Mouse (Mus musculus): Measurements from ENCODE around the gene Hrh2.

The Hrh2 gene

DNA sequence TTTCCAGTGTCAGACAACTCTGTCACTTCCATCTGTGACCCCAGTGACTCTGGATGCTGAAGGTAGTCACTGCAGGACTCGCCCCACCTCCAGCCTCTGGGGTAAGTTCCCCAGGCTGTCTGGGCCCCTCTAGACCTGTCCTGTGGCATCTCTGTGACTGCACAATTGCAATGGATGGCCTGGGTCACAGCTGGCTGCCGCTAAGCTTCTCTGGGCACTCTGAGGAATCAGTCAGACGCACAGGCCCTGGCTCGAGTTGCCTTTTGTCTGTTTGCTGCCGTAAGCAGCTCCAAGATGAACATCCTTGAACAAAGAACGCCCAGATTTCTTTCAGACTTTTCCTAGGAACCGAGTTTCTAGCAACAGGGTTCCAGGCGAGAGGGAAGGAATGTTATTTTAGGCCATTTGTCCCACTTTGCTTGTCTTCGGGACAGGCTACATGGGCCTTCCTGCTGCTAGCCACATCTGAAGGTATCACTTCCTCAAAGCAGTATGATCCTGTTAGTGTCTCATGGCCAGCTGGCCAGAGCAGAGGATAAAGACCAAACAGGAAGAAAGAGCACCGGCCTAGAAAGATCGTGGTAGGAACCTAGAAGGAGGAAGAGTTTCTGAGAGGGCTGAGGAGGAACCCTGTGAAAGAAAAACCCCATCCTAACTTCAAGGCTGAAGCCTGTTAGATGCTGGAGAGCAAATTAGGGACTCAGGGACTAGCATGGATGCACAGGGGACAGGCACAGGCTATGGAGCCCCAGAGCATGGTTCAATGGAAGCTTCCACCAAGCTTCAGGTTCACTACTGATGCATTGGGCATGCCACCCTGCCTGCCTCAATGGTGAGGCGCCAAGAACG, 31.2 kb downstream of the Hrh2 start:
- DNase-seq = no peak

DNA sequence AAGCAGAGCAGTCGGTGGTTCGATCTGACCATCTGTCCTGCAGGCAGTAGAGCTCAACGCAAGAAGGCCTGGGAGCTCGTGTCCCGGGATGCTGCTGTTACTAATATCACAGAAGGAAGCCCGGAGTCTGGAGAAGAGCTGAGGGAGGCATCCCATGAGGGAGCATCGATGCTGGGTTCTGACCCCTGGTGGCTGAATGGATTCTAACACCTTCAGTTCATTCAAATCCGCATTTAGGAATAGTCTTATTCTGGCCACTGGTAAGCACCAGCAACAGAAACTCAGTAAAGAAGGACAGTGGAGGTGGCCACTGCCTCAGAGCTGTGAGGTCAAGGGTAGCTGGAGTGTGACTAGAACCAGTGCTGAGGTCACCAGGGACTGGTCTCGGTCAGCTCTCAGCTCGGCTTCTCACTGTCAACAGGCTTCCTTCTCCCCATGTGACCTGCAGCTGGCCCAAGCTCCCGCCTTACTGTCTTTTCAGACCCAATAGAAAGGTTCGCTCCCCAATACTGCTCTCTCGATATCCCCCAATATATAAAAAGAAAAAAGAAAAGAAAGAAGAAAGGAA, 36.1 kb downstream of the Hrh2 start:
- DNase-seq = peak in 1 of 2 experiments; percentile 62

DNA sequence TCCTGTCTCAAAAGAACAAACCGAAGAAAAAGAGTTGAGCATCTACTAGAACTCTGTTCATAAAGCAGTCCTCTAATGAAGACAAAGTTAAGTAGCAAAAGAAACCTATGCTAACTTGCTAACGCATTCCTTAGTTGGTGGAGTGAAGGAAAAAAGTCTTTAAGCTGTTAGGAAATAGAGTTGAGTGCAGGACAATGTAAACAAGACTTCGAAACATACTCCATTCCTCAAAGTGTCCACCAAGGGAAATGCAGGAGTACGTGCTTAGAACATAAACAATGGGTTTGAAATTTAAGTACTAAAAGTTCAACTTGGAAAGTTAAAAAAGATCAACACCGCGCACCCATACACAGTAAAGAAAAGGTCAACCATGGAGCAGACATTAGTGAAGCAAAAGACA, 38.2 kb downstream of the Hrh2 start:
- no peak for DNase-seq

- DNase-seq = peak in 1 of 2 experiments; percentile 52
Measured at GRCm38 (mm10) chr13:54231868-54232267, 39.9 kb downstream of the Hrh2 start.

GRCm38 (mm10) chr13:54237512-54237911, 45.6 kb downstream of the Hrh2 start:
- DNase-seq = peak; percentile 24 to 60

DNA sequence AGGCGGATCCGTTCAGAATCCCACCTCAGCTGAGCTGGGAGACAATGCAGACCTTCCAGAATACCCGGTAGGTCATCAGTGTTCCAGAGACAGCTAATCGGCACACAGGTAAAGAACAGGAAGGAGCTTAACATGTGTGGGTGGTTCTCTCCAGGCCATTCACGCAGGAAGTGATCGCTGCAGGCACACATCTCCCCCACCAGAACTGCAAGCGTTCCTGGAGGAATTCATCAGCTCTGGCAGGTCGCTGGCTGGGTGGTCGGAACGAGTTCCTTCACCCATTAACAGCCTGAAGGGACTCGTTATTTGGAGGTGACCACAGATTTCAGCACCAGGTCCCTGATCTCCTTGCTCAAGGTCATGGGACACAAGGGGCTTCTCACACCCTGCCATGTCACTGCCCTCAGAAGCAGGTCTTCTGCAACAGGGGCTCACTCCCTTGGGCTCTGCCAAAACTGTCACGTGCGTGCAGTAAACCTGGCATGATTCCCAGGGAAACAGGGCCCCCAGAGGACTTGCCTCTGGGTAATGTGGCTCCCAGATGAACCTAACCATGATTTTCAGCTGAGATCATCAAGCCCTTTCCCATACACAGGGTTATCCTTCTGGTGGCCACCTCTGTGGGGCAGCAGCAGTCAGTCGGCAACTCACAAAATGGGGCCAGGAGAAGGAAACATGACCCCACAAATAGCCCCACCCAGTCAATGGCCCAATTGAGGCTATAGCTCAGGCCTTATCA, 46.8 kb downstream of the Hrh2 start:
- peak; percentile 11 to 41 for DNase-seq

GRCm38 (mm10) chr13:54242380-54242779, 50.5 kb downstream of the Hrh2 start:
- peak; percentile 39 to 45 for DNase-seq

DNA sequence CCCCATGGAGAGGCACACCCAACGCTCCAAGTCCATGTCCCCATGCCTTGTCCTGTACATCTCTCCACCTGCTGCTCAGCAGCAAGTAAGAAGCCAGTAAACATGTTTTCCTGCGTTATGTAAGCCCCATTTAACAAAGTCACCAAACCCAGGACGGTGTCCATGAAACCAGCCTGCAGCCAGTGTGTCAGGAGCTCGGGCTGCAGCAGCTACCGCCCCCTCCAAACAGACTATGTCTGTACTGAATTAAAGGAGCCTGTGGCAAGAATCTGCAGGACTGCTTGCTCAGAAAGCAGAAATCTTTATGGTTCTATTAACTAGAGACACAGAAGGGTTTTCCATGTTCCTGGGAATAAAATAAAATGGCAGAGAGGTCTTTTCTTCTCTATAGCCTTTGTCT, 53.3 kb downstream of the Hrh2 start:
- no peak for DNase-seq

DNA sequence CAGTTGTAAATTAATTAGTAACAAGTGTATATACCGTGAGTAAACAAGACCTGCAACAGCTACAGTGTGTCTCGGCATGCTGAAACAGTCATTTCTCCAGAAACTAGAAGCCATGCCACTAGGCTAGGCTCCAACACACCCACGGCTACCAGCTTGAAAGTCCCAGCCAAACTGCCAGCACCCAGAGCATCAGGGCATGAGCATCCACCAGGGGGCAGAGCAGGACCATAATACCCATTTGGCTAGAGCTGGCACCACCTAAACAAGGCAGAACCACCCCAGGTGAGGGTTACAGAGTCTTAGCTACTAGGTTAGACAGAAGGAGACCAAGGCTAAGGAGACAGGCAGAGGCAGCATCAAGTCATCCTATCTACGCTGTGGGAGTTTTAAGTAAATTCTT, 55.6 kb downstream of the Hrh2 start:
- DNase-seq = peak; percentile 80 to 92

GRCm38 (mm10) chr13:54248436-54248995, 56.6 kb downstream of the Hrh2 start:
- no peak for DNase-seq

GRCm38 (mm10) chr13:54249007-54249406, 57.1 kb downstream of the Hrh2 start:
- peak; percentile 64 to 73 for DNase-seq

GRCm38 (mm10) chr13:54250346-54250745, 58.4 kb downstream of the Hrh2 start:
- DNase-seq = no peak

- DNase-seq = no peak
Measured at GRCm38 (mm10) chr13:54251541-54252225, 59.8 kb downstream of the Hrh2 start.

DNA sequence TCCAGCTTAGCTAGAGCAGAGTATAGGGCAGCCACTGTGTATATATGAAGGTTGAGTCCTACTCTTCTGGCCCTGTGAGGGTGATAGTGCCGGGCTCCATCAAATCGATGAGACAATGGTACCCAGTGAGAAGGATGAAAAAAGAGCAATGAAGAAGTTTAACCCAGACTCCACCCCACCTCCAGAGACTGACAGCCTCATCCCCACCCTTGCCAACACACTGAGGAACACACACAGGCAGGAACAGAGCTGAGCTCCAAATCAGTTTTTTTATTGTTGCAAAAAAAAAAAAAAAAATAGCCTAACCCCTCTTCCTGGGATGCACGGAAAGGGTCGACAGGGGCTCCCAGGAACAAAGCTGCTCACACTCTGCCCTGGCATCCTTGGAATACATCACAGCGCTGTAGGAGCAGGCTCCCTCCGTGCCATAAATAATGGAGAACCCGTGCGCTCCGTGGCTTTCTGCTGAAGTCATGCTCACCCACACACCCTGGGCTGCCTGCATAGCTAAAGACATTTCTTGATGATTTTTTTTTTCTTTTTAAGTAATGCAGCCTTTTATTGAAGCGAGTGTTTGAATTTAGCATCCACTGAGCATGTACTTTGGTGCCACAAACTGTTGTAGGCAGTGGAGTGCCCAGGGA, 65.8 kb downstream of the Hrh2 start:
- no peak for DNase-seq

DNA sequence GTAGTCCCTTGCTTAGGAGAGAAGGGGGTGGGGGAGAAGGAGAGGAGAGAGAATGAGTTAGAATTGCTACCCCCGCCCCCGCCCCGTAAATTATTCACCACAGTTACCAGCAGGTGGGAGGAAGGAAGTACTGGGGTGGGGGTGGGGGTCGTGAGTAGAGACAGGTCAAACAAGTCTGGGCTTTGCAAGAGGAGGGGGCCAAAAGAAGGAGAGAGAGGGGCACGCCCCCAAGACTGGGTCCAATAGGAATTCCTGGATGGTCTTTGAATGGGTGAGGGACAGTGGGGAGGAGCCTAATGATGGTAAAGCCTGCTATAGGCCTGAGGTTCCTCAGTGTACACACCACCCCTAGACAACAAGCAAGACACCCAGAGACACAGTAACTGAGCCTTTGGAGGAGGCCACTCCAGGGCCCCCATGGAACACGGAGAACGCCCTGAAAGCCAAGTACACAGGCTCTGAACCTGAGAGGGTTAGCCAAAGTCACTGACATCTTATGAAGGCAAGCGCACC, 66.4 kb downstream of the Hrh2 start:
- no peak for DNase-seq

- peak in 1 of 2 experiments; percentile 39 for DNase-seq
Measured at GRCm38 (mm10) chr13:54260318-54260717, 68.4 kb downstream of the Hrh2 start.

DNA sequence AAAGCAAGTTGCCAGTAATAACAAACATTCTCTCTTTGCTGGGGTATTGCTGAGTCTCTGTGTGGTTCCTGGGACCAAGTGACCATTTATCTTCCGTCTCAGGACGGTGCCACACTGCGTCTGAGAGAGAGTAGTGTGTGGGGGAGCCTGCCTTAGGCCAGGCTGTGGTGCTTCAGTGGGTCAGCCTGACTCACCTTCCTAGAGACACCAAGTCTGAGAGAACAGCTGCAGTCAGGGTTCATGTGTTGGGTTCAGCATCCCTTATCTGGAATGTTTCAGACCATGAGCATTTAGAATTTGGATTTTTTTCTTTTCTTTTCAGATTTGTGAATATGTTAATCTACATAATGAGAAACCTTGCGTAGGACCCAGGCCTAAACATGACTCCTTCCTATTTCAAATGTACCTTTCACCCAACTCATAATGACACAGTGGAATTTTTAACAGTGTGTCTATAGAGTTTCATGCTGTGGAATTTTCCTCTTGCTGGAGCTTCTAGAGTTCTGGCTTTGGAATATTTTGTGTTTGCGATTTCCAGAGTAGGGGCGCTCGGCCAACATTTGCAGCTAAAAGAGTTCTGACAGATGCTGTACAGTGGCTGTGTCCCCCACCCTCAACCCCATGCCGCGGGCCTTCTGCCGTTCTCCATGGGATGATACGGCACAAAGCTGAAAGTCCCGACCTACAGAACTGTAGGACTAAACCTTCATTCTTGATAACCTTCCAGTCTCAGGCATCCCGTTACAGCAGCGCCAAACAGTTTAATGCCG, 71.0 kb downstream of the Hrh2 start:
- DNase-seq = no peak

GRCm38 (mm10) chr13:54263641-54264040, 71.7 kb downstream of the Hrh2 start:
- no peak for DNase-seq

GRCm38 (mm10) chr13:54266472-54266871, 74.5 kb downstream of the Hrh2 start:
- DNase-seq = no peak

DNA sequence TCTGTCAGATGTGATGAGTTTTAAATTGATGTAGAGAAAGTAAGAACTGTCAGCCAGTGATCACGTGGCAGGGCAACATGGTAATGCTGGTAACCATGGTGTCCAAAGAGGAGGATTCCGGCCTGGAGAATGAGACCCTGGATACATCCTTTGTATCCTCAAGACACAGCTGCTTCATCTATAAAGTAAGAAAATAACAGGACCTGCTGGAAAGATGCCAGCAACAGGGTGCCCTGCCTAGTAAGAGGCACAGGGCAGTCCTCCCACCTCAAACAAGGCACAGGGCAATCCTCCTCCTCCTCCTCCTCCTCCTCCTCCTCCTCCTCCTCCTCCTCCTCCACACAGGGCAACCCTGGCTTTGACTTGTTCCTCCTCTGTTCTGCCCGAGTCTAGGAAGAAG, 77.2 kb downstream of the Hrh2 start:
- no peak for DNase-seq

- no peak for DNase-seq
Measured at GRCm38 (mm10) chr13:54269628-54270027, 77.7 kb downstream of the Hrh2 start.
